Mouse (Mus musculus): ENCODE measurements at regions not wholly inside any gene's neighbourhood (a gene's known extent, or its start where the extent isn't known, plus 50 kb on each side); places are given as distances from the start of the nearest gene placed in this dataset.

- TF ChIP-seq EP300 (IDR thresholded peaks at IDR 0.05; ENCODE audit: low read depth in 1 of 2, low read length in 2 of 2): no peak
- TF ChIP-seq CTCF (IDR thresholded peaks at IDR 0.05 in 2 of 3, conservative IDR thresholded peaks at IDR 0.05 in 1 of 3; ENCODE audit: control insufficient read depth in 1 of 3, insufficient read depth in 1 of 3, low read depth in 2 of 3, low read length in 3 of 3, poor library complexity in 1 of 3, severe bottlenecking in 1 of 3): no peak
- no peak for TF ChIP-seq POLR2A (IDR thresholded peaks at IDR 0.05; ENCODE audit: control insufficient read depth in 1 of 2, insufficient read depth in 1 of 2, low read depth in 1 of 2, low read length in 2 of 2, poor library complexity in 1 of 2)
- TF ChIP-seq USF2 (IDR thresholded peaks at IDR 0.05; ENCODE audit: borderline replicate concordance in 1 of 2, insufficient read depth in 1 of 2, low read depth in 1 of 2, low read length in 2 of 2): no peak
- no peak for TF ChIP-seq CHD2 (IDR thresholded peaks at IDR 0.05; ENCODE audit: low read length)
Observed at GRCm38 (mm10) chr9:52377761-52378160, 209.4 kb upstream of the Zc3h12c start.
